Mouse (Mus musculus) megakaryocyte, embryonic 14.5 days (primary cell): ENCODE measurements around the gene Gm49405.
"Not testable (repeated sequence)": the region's sequence is repeated elsewhere in the genome, so short reads cannot be mapped to it uniquely, and the experiment has no call there.

Experiments
- FLI1 ChIP-seq: IDR thresholded peaks from 2 replicates; pipeline ENCODE4 v1.6.1; 2012; ENCODE audit warnings: low read length, inconsistent platforms, mixed read lengths
- GATA1 ChIP-seq: IDR thresholded peaks from 3 replicates; pipeline ENCODE4 v1.6.1; 2012; ENCODE audit warnings: mixed read lengths, low read length, inconsistent platforms, borderline replicate concordance

DNA sequence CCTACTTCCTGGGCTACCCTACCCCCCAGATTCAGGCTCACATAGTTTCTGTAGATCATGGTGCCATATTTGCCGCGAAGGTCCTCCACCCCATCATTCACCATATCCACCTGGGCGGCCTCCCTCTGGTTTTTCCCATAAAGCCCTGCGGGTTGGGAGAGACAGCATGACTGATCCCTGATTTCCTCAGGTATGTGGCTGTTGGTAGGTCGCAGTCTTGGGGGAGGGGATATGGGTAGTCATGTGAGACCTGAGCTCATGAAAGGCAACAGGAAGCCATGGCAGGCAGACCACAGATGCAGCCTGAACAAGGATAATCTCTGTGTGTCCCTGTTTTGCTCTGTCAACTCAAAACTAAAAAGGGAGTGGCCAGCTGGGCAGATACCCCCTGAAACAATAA is 40.5 kb downstream of the Gm49405 start:
- TF ChIP-seq GATA1, FLI1: not testable (repeated sequence)
